Mouse (Mus musculus) monocyte, adult 5-6 weeks (primary cell): ENCODE results near the gene Tmem104. TPM values are rescaled to one million over a fixed set of nuclear protein-coding genes. Genes with fewer than 3 reads are reported as not detected.

Experiments used
- ATAC-seq: fragments of 153-309, 156-312 bp; replicated peaks from 2 replicates; pipeline ENCODE4 v1.8.0; 2017; ENCODE audit warnings: mild to moderate bottlenecking; ENCODE audit not compliant: low TSS enrichment, insufficient number of reproducible peaks, severe bottlenecking, poor library complexity, low FRiP score
- total RNA-seq: library from RNA; stranded (forward); fragments of 200-1000, 200-491, 200-594 nt; gene quantifications from 3 replicates; pipeline ENCODE4 v1.2.3, GENCODE M21; 2017

The Tmem104 gene
- total RNA-seq, 1 experiment from 2014 or later, result 32.4 TPM

GRCm38 (mm10) chr11:115246386-115246785 lies 59.1 kb downstream of the Tmem104 start:
- ATAC-seq, result no peak

GRCm38 (mm10) chr11:115247240-115247639 lies 60.0 kb downstream of the Tmem104 start:
- ATAC-seq, result no peak

GRCm38 (mm10) chr11:115247945-115248344 lies 60.7 kb downstream of the Tmem104 start:
- no peak for ATAC-seq

- ATAC-seq, result no peak
Observed at GRCm38 (mm10) chr11:115249721-115250404, 62.6 kb downstream of the Tmem104 start.

GRCm38 (mm10) chr11:115250405-115251090 lies 63.3 kb downstream of the Tmem104 start:
- no peak for ATAC-seq

GRCm38 (mm10) chr11:115251258-115251657 lies 64.0 kb downstream of the Tmem104 start:
- no peak for ATAC-seq

GRCm38 (mm10) chr11:115257775-115258510 lies 70.7 kb downstream of the Tmem104 start:
- ATAC-seq, result no peak

- ATAC-seq, result no peak
Observed at GRCm38 (mm10) chr11:115259134-115259533, 71.8 kb downstream of the Tmem104 start.

- ATAC-seq, result no peak
Observed at GRCm38 (mm10) chr11:115262954-115263353, 75.7 kb downstream of the Tmem104 start.

- no peak for ATAC-seq
Observed at GRCm38 (mm10) chr11:115264136-115264861, 77.0 kb downstream of the Tmem104 start.

- no peak for ATAC-seq
Observed at GRCm38 (mm10) chr11:115264862-115265668, 77.8 kb downstream of the Tmem104 start.

GRCm38 (mm10) chr11:115265771-115266399 lies 78.6 kb downstream of the Tmem104 start:
- ATAC-seq, result no peak

- ATAC-seq, result no peak
Observed at GRCm38 (mm10) chr11:115266400-115266778, 79.1 kb downstream of the Tmem104 start.

GRCm38 (mm10) chr11:115267061-115267883 lies 80.0 kb downstream of the Tmem104 start, which contains the start of gene Grin2c:
TSS of gene Grin2c (minus strand) at chr11:115267243.
- no peak for ATAC-seq

- ATAC-seq, result no peak
Observed at GRCm38 (mm10) chr11:115267958-115268357, 80.7 kb downstream of the Tmem104 start.

- no peak for ATAC-seq
Observed at GRCm38 (mm10) chr11:115269330-115270066, 82.2 kb downstream of the Tmem104 start.
